Mouse (Mus musculus) adrenal gland, adult 8-10 months (tissue): Measurements from ENCODE around the gene Nxph1. TPM values are rescaled to one million over a fixed set of nuclear protein-coding genes. Genes with fewer than 3 reads are reported as not detected.

Experiments used
- DNase-seq: peaks from one replicate; pipeline ENCODE4 v3.0.0; 2022
- total RNA-seq, 4 experiments: library from RNA; stranded (reverse); gene quantifications; 2 replicates each; pipeline ENCODE4 v1.2.4; 2022

Gene Nxph1
- total RNA-seq, 4 experiments from 2014 or later, result 0.22 to 0.77 (median 0.39) TPM

GRCm38 (mm10) chr6:8970576-8970975 lies 22.3 kb downstream of the Nxph1 start:
- peak; percentile 66 for DNase-seq

DNA sequence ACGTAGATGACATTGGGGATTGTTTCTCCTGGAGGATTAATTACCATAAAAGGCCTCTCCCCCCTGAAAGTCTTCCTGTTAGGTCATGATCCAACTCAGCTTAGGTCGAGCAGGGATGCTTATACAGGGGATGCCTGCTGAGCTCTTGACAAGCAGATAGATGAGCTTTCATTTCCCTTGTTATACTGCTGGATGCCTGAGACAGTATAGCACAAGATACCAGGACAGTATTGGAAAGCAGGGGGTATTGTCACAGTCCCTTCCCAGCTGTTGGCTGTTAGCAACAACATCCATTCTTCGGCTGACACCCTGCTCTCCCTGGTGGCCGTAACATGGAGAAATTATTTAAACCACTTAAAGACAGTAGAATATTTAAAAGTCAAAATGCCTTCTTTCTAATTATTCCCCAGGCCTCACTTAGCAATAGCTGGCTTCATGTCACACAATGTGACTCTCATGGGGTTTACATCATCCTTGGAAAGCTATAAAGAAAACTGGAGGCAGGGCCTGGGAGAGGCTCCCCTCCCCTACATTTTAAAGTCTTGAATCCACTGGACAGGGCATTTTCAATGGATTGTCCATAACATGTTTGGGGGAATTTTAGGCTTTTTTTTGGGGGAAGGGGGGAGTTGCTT lies 31.1 kb downstream of the Nxph1 start:
- no peak for DNase-seq

GRCm38 (mm10) chr6:8996301-8996943 lies 48.2 kb downstream of the Nxph1 start:
- peak; percentile 4 for DNase-seq

- peak; percentile 31 for DNase-seq
These were observed 49.1 kb downstream of the Nxph1 start for GRCm38 (mm10) chr6:8997326-8997725.

DNA sequence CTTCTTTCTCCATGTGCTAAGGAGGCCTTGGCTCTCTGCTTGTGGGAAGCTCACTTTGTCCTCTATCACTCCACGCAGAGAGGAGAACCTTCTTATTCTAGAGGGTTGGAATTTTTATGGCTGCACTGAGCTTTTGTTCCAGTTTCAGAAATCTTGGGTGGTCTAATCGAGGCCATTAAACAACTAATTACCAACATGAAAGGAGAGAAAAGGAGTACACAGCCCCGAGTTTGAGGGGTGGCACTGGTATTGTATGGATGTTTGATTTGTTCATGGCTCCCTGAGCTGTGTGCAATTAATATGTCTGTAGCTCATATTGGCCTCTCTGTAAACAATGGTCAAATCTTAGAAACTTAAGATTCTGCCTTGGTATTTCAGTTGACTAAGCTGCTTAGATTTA lies 54.5 kb downstream of the Nxph1 start:
- DNase-seq, result no peak

DNA sequence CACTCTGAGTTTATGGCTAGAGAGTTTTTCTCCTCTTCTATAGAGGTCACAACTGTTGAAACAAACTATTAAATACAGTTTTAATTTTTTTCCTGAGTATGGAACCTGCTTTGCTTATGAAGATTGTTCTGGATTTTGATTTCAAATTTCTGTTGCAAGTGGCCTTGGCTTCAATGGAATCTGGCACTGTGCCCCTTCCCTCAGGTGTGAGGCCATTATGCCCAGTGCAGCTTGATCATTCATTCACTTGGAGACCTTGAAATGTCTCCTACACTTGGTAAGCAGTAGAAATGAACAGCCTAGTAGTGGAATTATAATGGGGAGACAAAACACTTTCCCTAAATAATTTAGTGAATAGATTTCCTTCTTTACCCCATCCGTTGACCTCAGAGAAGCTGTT lies 78.4 kb downstream of the Nxph1 start:
- DNase-seq, result peak; percentile 8

GRCm38 (mm10) chr6:9027146-9027545 lies 78.9 kb downstream of the Nxph1 start:
- no peak for DNase-seq

GRCm38 (mm10) chr6:9028501-9028900 lies 80.3 kb downstream of the Nxph1 start:
- no peak for DNase-seq

- no peak for DNase-seq
These were observed 91.1 kb downstream of the Nxph1 start for GRCm38 (mm10) chr6:9039286-9039685.

DNA sequence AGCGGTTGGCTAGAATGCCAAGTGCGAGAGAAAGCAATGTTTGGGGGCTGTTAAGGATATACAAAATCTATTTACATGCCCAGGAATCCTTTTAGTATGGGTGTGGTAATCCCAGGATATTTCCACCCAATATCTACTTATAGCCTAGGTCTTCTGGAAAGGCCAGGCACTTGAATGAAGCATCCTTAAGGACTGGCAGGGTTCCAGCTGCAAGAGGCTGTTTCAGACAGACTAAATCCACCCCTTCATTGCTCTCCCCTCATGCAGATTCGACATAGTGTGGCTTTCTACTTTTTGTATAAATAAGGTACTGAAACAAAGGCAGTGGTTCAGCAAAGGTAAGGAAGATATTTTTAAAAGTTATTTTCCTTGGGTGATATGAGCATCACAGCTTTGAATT lies 92.8 kb downstream of the Nxph1 start:
- DNase-seq, result no peak

DNA sequence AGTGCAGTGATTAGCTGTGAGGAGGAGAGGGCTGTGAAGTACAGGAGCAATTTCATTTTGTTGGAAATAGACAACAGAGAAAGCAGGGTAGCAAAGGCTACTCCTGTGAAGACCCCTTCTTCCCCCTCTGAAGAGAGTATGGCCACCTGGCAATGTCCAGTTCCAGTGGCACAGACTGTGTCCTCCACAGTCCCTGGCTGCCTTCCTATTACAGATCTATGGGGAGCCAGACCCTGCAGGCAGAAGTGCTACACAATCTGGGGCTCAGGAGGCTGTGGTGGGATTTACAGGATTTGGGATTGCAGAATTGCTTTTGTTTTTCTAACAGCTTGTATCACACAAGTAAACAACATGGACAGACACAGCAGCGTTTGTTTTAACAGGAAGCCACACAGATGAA lies 94.2 kb downstream of the Nxph1 start:
- no peak for DNase-seq

DNA sequence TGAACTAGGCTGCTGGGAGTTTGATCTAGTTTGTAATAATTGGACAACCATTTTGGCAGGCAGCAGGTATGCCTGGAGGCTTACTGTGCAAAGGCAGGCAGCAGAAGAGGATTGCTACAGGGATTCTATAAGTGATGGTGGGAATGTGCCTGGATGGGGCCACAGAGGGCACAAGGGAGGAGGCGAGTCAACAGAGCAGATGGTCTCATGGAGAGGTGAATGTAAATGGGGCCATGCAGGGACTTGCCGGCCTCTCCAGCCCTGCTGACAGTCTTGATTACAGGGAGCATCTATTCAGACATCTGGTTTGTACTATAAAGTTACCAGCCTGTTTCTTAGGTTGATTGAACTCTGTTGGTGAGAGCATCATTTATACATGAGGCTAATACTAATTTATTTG lies 98.6 kb downstream of the Nxph1 start:
- no peak for DNase-seq

GRCm38 (mm10) chr6:9061261-9062105 lies 113.3 kb downstream of the Nxph1 start:
- no peak for DNase-seq

GRCm38 (mm10) chr6:9066435-9066834 lies 118.2 kb downstream of the Nxph1 start:
- DNase-seq, result no peak

DNA sequence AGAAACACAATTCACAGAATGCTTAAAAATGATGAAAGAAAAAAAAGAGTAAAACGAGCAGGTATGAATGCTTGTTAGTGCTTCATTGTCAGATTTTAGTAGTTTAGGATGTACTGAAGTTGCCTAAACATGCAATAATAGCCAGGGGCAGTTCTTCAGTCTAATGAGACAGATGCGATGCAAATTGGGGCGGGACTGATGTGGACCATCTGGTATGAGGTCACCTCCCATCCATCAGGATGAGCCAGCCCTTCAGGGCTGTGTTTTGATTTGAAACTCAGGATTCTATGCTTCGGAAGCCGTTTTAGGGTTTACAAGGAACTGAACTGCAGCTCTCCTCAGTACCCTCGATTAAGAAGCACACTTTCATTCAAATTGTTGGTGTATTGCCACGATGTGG lies 121.7 kb downstream of the Nxph1 start:
- no peak for DNase-seq

GRCm38 (mm10) chr6:9076463-9076862 lies 128.2 kb downstream of the Nxph1 start:
- no peak for DNase-seq

GRCm38 (mm10) chr6:9077793-9078689 lies 129.8 kb downstream of the Nxph1 start:
- DNase-seq, result peak; percentile 1

DNA sequence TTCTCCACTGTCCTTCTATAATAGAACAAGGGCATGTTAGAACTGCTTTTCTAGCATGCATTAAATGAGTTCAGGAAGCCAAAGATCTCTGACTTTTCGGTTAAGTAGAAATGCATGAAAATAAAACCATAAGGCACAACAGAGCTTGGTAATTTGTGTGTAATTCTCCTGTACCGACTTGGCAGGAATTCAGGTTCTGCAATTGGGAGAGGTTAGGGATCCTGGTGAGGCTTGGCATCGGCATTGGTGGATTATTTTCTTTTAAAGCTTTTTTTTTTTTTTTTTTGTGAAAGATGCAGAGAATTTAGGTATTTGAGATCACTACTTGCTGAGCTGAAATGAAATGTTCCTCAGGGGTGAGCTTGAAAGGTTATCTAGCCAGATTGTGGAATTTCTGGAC lies 135.6 kb downstream of the Nxph1 start:
- no peak for DNase-seq

- DNase-seq, result no peak
These were observed 149.1 kb downstream of the Nxph1 start for GRCm38 (mm10) chr6:9097345-9097744.

DNA sequence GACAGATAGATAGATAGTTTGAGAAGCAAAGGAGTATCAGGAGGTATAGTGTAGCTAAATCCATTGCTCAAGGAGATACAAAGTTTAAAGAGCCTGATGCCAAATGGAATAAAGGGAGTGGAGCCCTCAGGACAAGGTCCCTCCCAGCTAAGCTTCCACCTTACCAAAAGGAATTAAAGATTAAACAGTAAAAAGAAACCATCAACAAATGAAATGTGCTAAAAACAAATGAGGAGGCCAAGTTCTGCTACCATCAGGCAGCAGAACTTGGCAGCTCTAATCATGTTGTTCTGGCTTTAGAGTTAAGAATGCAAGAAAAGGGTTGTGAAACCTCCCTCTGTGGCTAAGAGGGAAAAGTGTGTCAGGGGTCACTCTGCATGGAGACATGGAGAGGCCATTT lies 159.1 kb downstream of the Nxph1 start:
- no peak for DNase-seq

- DNase-seq, result no peak
These were observed 170.9 kb downstream of the Nxph1 start for GRCm38 (mm10) chr6:9119136-9119535.

- DNase-seq, result no peak
These were observed 176.2 kb downstream of the Nxph1 start for GRCm38 (mm10) chr6:9124321-9124914.
